23 mouse cellular contexts compared by ENCODE assay signal in genomic region chr5:23566382-23566781, GRCm38 (mm10).
DNase-seq lines count a peak whose midpoint lies in the region; ATAC-seq and TF ChIP-seq lines count a peak whose summit lies in the region.
"Had no signal": no experiment of that assay in that cellular context is flagged by ENCODE, and none has a peak within 500 bp of the region (broad histone marks: within the 10 kb centered on the region; RNA-seq: fewer than 3 reads in every experiment).

No protein-coding gene starts in this region.

- no peak for TF ChIP-seq CTCF in liver, adult 2 months (IDR thresholded peaks at IDR 0.05; ENCODE audit: low read depth, low read length)
- no peak for TF ChIP-seq CTCF in lung, postnatal 0 days (IDR thresholded peaks at IDR 0.05)
- TF ChIP-seq CTCF in cerebellum, adult 2 months (IDR thresholded peaks at IDR 0.05; ENCODE audit: borderline replicate concordance, insufficient read depth, low read depth, low read length), result no peak

- no peak for TF ChIP-seq EP300 in lung, postnatal 0 days (IDR thresholded peaks at IDR 0.05)

- H3K79me2 ChIP-seq in liver, adult 2 months (ENCODE audit: control insufficient read depth, insufficient read depth, low read length), result no peaks in the 10 kb centered on the region

- no peaks in the 10 kb centered on the region for H3K27me3 ChIP-seq in liver, adult 2 months (ENCODE audit: control insufficient read depth, insufficient read depth, low read length)
- no peaks in the 10 kb centered on the region for H3K27me3 ChIP-seq in lung, postnatal 0 days (replicated peaks; ENCODE audit: insufficient read depth, low read length)
- no peaks in the 10 kb centered on the region for H3K27me3 ChIP-seq in midbrain, embryonic 16.5 days (ENCODE audit: control insufficient read depth, insufficient read depth, low read depth, low read length)
- no peaks in the 10 kb centered on the region for H3K27me3 ChIP-seq in cerebellum, adult 2 months (ENCODE audit: control insufficient read depth, insufficient read depth, low read length)
- H3K27me3 ChIP-seq: embryonic facial prominence, embryonic 15.5 days; forebrain, embryonic 15.5 days; heart, embryonic 12.5 days; hindbrain, embryonic 15.5 days had no signal

- H3K9me3 ChIP-seq in lung, postnatal 0 days (ENCODE audit: low read length), result no peaks in the 10 kb centered on the region
- H3K9me3 ChIP-seq in midbrain, embryonic 16.5 days (replicated peaks; ENCODE audit: control insufficient read depth, low read length, poor library complexity, severe bottlenecking), result no peaks in the 10 kb centered on the region
- H3K9me3 ChIP-seq: embryonic facial prominence, embryonic 15.5 days; forebrain, embryonic 10.5 days; forebrain, embryonic 15.5 days; G1E; heart, embryonic 12.5 days; hindbrain, embryonic 10.5 days; hindbrain, embryonic 15.5 days had no signal

- H3K27ac ChIP-seq in liver, adult 2 months (replicated peaks; ENCODE audit: insufficient read depth, low read depth, low read length), result no peak overlapping the region
- H3K27ac ChIP-seq in lung, postnatal 0 days (ENCODE audit: low read length), result peak overlapping the region; percentile 14; the same call in 1 of the 2 replicates
- no peak overlapping the region for H3K27ac ChIP-seq in midbrain, embryonic 16.5 days (ENCODE audit: low read length)
- H3K27ac ChIP-seq in cerebellum, adult 2 months (ENCODE audit: insufficient read depth, low read length), result no peak overlapping the region
- H3K27ac ChIP-seq: embryonic facial prominence, embryonic 15.5 days; forebrain, embryonic 10.5 days; forebrain, embryonic 15.5 days; hindbrain, embryonic 10.5 days; hindbrain, embryonic 15.5 days had no signal

- no peak overlapping the region for H3K9ac ChIP-seq in liver, adult 2 months (ENCODE audit: low read depth, low read length)
- no peak overlapping the region for H3K9ac ChIP-seq in lung, postnatal 0 days (replicated peaks; ENCODE audit: low read depth)
- no peak overlapping the region for H3K9ac ChIP-seq in midbrain, embryonic 16.5 days (ENCODE audit: low read depth, low read length)
- H3K9ac ChIP-seq: embryonic facial prominence, embryonic 15.5 days; forebrain, embryonic 15.5 days; heart, embryonic 12.5 days; hindbrain, embryonic 15.5 days had no signal

- WGBS in liver, adult 2 months, result 64% methylated on average over 6 of the region's 6 CpGs
- WGBS in lung, postnatal 0 days, result 73% methylated on average over 6 of the region's 6 CpGs
- 89% methylated on average over 6 of the region's 6 CpGs for WGBS in midbrain, embryonic 16.5 days
- 91% methylated on average over 6 of the region's 6 CpGs for WGBS in cerebellum, adult 2 months

- DNase-seq in liver, adult 2 months (ENCODE audit: extremely low read depth, low read depth, low spot score), result peak; percentile 48
- DNase-seq in liver, result no peak
- DNase-seq in lung, postnatal 0 days (ENCODE audit: low spot score), result no peak
- no peak for DNase-seq in lung, postnatal 14 days
- DNase-seq in gastrocnemius, adult 18-20 months (ENCODE audit: low spot score), result no peak
- no peak for DNase-seq in cerebellum, adult 2 months
- DNase-seq: adrenal gland, postnatal 14 days; B cell, adult 2 months; cerebellum, adult 18-20 months; cerebellum, postnatal 14 days; embryo, embryonic 11 days; gastrocnemius, postnatal 14 days had no signal

- peak; percentile 47 for ATAC-seq in lung, postnatal 0 days
- peak; percentile 93 for ATAC-seq in megakaryocyte, adult 5-6 weeks (ENCODE audit: poor library complexity, severe bottlenecking)
- no peak for ATAC-seq in midbrain, embryonic 16.5 days
- ATAC-seq: CD4-positive, CD25-positive, alpha-beta regulatory T cell, adult 4 months; forebrain, embryonic 15.5 days had no signal

- no peak overlapping the region for H3K4me3 ChIP-seq in liver, adult 2 months (ENCODE audit: insufficient read depth, low read depth, low read length)
- H3K4me3 ChIP-seq in lung, postnatal 0 days (ENCODE audit: low read depth, low read length), result no peak overlapping the region
- H3K4me3 ChIP-seq in midbrain, embryonic 16.5 days (ENCODE audit: low read depth, low read length), result no peak overlapping the region
- H3K4me3 ChIP-seq in cerebellum, adult 2 months (replicated peaks; ENCODE audit: insufficient read depth, low read depth, low read length), result no peak overlapping the region
- H3K4me3 ChIP-seq: embryonic facial prominence, embryonic 15.5 days; erythroblast, embryonic 14.5 days; forebrain, embryonic 10.5 days; forebrain, embryonic 15.5 days; heart, embryonic 12.5 days; hindbrain, embryonic 10.5 days; hindbrain, embryonic 15.5 days had no signal

- peaks cover 6% of the 10 kb centered on the region; the same call in 1 of the 2 replicates for H3K36me3 ChIP-seq in liver, adult 2 months (ENCODE audit: control insufficient read depth, insufficient read depth, low read length)
- H3K36me3 ChIP-seq in lung, postnatal 0 days (ENCODE audit: insufficient read depth, low read length), result no peaks in the 10 kb centered on the region; the same call in 1 of the 2 replicates
- H3K36me3 ChIP-seq in midbrain, embryonic 16.5 days (ENCODE audit: control insufficient read depth, insufficient read depth, low read length), result peaks cover 3% of the 10 kb centered on the region; the same call in 1 of the 2 replicates

- no peak for TF ChIP-seq POLR2A in liver, adult 2 months (IDR thresholded peaks at IDR 0.05; ENCODE audit: extremely low read depth, insufficient read depth, low read length)
- no peak for TF ChIP-seq POLR2A in cerebellum, adult 2 months (IDR thresholded peaks at IDR 0.05; ENCODE audit: borderline replicate concordance, insufficient read depth, low read length)

- no peak overlapping the region for H3K4me2 ChIP-seq in lung, postnatal 0 days (replicated peaks; ENCODE audit: low read depth, low read length)
- H3K4me2 ChIP-seq in midbrain, embryonic 16.5 days (ENCODE audit: low read length), result no peak overlapping the region
- H3K4me2 ChIP-seq: embryonic facial prominence, embryonic 15.5 days; forebrain, embryonic 15.5 days; heart, embryonic 12.5 days; hindbrain, embryonic 15.5 days had no signal

- peaks cover 6% of the 10 kb centered on the region; the same call in 1 of the 2 replicates for H3K4me1 ChIP-seq in liver, adult 2 months (ENCODE audit: control insufficient read depth, insufficient read depth, low read length)
- H3K4me1 ChIP-seq in lung, postnatal 0 days (ENCODE audit: insufficient read depth, low read depth, low read length), result peaks cover 11% of the 10 kb centered on the region
- H3K4me1 ChIP-seq in midbrain, embryonic 16.5 days (ENCODE audit: control insufficient read depth, insufficient read depth, low read length), result no peaks in the 10 kb centered on the region
- H3K4me1 ChIP-seq in cerebellum, adult 2 months (ENCODE audit: control insufficient read depth, insufficient read depth, low read length), result no peaks in the 10 kb centered on the region
- H3K4me1 ChIP-seq: embryonic facial prominence, embryonic 15.5 days; forebrain, embryonic 10.5 days; forebrain, embryonic 15.5 days; hindbrain, embryonic 10.5 days; hindbrain, embryonic 15.5 days had no signal
